Mouse (Mus musculus): ENCODE measurements around the gene Pdss2.
"Not testable (repeated sequence)": the region's sequence is repeated elsewhere in the genome, so short reads cannot be mapped to it uniquely, and the experiment has no call there.

Gene Pdss2

GRCm38 (mm10) chr10:43399596-43400316 lies 178.5 kb downstream of the Pdss2 start:
- in situ Hi-C loops (cut with MboI; ENCODE audit: low pct_unique_long_range_greater_than_20kb in 1 of 2, low sequenced_read_pairs in 2 of 2, unreplicated experiment in 1 of 2), result no loop called here

- in situ Hi-C loops (cut with MboI; ENCODE audit: low pct_unique_long_range_greater_than_20kb in 1 of 2, low sequenced_read_pairs in 2 of 2, unreplicated experiment in 1 of 2), result no loop called here
These were observed 184.8 kb downstream of the Pdss2 start for GRCm38 (mm10) chr10:43406107-43406506.

GRCm38 (mm10) chr10:43406885-43407284 lies 185.6 kb downstream of the Pdss2 start:
- in situ Hi-C loops (cut with MboI; ENCODE audit: low pct_unique_long_range_greater_than_20kb in 1 of 2, low sequenced_read_pairs in 2 of 2, unreplicated experiment in 1 of 2), result no loop called here

- in situ Hi-C loops (cut with MboI; ENCODE audit: low pct_unique_long_range_greater_than_20kb in 1 of 2, low sequenced_read_pairs in 2 of 2, unreplicated experiment in 1 of 2), result no loop called here
These were observed 188.4 kb downstream of the Pdss2 start for GRCm38 (mm10) chr10:43409506-43410230.

GRCm38 (mm10) chr10:43411164-43411563 lies 189.9 kb downstream of the Pdss2 start:
- in situ Hi-C loops (cut with MboI; ENCODE audit: low pct_unique_long_range_greater_than_20kb in 1 of 2, low sequenced_read_pairs in 2 of 2, unreplicated experiment in 1 of 2), result not testable (repeated sequence)

GRCm38 (mm10) chr10:43417346-43417745 lies 196.1 kb downstream of the Pdss2 start:
- in situ Hi-C loops (cut with MboI; ENCODE audit: low pct_unique_long_range_greater_than_20kb in 1 of 2, low sequenced_read_pairs in 2 of 2, unreplicated experiment in 1 of 2), result no loop called here

GRCm38 (mm10) chr10:43420660-43421413 lies 199.6 kb downstream of the Pdss2 start:
- in situ Hi-C loops (cut with MboI; ENCODE audit: low pct_unique_long_range_greater_than_20kb in 1 of 2, low sequenced_read_pairs in 2 of 2, unreplicated experiment in 1 of 2), result no loop called here

GRCm38 (mm10) chr10:43422061-43422770 lies 200.9 kb downstream of the Pdss2 start:
- in situ Hi-C loops (cut with MboI; ENCODE audit: low pct_unique_long_range_greater_than_20kb in 1 of 2, low sequenced_read_pairs in 2 of 2, unreplicated experiment in 1 of 2), result no loop called here

GRCm38 (mm10) chr10:43424545-43424944 lies 203.3 kb downstream of the Pdss2 start:
- in situ Hi-C loops (cut with MboI; ENCODE audit: low pct_unique_long_range_greater_than_20kb in 1 of 2, low sequenced_read_pairs in 2 of 2, unreplicated experiment in 1 of 2), result no loop called here

- in situ Hi-C loops (cut with MboI; ENCODE audit: low pct_unique_long_range_greater_than_20kb in 1 of 2, low sequenced_read_pairs in 2 of 2, unreplicated experiment in 1 of 2), result no loop called here
These were observed 209.3 kb downstream of the Pdss2 start for GRCm38 (mm10) chr10:43430606-43431005.

GRCm38 (mm10) chr10:43434326-43434725 lies 213.0 kb downstream of the Pdss2 start:
- in situ Hi-C loops (cut with MboI; ENCODE audit: low pct_unique_long_range_greater_than_20kb in 1 of 2, low sequenced_read_pairs in 2 of 2, unreplicated experiment in 1 of 2), result no loop called here

GRCm38 (mm10) chr10:43435757-43436156 lies 214.5 kb downstream of the Pdss2 start:
- in situ Hi-C loops (cut with MboI; ENCODE audit: low pct_unique_long_range_greater_than_20kb in 1 of 2, low sequenced_read_pairs in 2 of 2, unreplicated experiment in 1 of 2), result no loop called here

GRCm38 (mm10) chr10:43439492-43439941 lies 218.2 kb downstream of the Pdss2 start:
- in situ Hi-C loops (cut with MboI; ENCODE audit: low pct_unique_long_range_greater_than_20kb in 1 of 2, low sequenced_read_pairs in 2 of 2, unreplicated experiment in 1 of 2), result no loop called here

- in situ Hi-C loops (cut with MboI; ENCODE audit: low pct_unique_long_range_greater_than_20kb in 1 of 2, low sequenced_read_pairs in 2 of 2, unreplicated experiment in 1 of 2), result no loop called here
These were observed 218.8 kb downstream of the Pdss2 start for GRCm38 (mm10) chr10:43440050-43440449.

GRCm38 (mm10) chr10:43440981-43441740 lies 219.9 kb downstream of the Pdss2 start:
- in situ Hi-C loops (cut with MboI; ENCODE audit: low pct_unique_long_range_greater_than_20kb in 1 of 2, low sequenced_read_pairs in 2 of 2, unreplicated experiment in 1 of 2), result no loop called here

- in situ Hi-C loops (cut with MboI; ENCODE audit: low pct_unique_long_range_greater_than_20kb in 1 of 2, low sequenced_read_pairs in 2 of 2, unreplicated experiment in 1 of 2), result no loop called here
These were observed 227.4 kb downstream of the Pdss2 start for GRCm38 (mm10) chr10:43448656-43449055.

GRCm38 (mm10) chr10:43451848-43452662 lies 230.8 kb downstream of the Pdss2 start:
- in situ Hi-C loops (cut with MboI; ENCODE audit: low pct_unique_long_range_greater_than_20kb in 1 of 2, low sequenced_read_pairs in 2 of 2, unreplicated experiment in 1 of 2), result no loop called here
